16 mouse cellular contexts compared by ENCODE assay signal in genomic region chr2:77924003-77924402, GRCm38 (mm10). TPM values are rescaled to one million over a fixed set of nuclear protein-coding genes. Genes with fewer than 3 reads are reported as not detected.
A peak's percentile ranks its signal among the peaks of the same experiment; 100 is the strongest.
DNase-seq lines count a peak whose midpoint lies in the region.
"Had no signal": no experiment of that assay in that cellular context is flagged by ENCODE, and none has a peak within 500 bp of the region (broad histone marks: within the 10 kb centered on the region; RNA-seq: fewer than 3 reads in every experiment).

No protein-coding gene starts in this region.

- DNase-seq in 3T3-L1 (ENCODE audit: low read depth, low spot score) (peak; percentile 71), adipocyte (ENCODE audit: low spot score) (peak; percentile 74), liver (no peak)
- no peak for DNase-seq in left cerebral cortex, postnatal 25 days (ENCODE audit: low spot score in 2 of 2)
- DNase-seq: adrenal gland, adult 2 months; adrenal gland, adult 8-10 months; adrenal gland, postnatal 10 days; adrenal gland, postnatal 14 days; adrenal gland, postnatal 25 days; adrenal gland, postnatal 36 days; B cell, adult 2 months; cerebellum, adult 11 months; cerebellum, adult 11-12 months; cerebellum, adult 18-20 months; cerebellum, adult 2 months; cerebellum, adult 8-10 months had no signal

- intact Hi-C loops in left cerebral cortex, postnatal 25 days (cut with DNase I) = no loop called here

RNA-seq across cellular contexts. Expression of gene Cwc22, which starts 22.2 kb away (rescaled TPM):
- 10 to 100 TPM; 22.0 to 23.4 TPM for total RNA-seq in left cerebral cortex, postnatal 25 days (2021)

Comparison
In these comparisons a context has a peak if more than half of its experiments do, and no peak if none do; other contexts are left out.
1. DNase-seq: peak in 3T3-L1 (single experiment) and adipocyte (single experiment); none in liver (single experiment) and left cerebral cortex, postnatal 25 days (0 of 2).